Mouse (Mus musculus): ENCODE measurements around the gene Wipf3. TPM values are rescaled to one million over a fixed set of nuclear protein-coding genes. Genes with fewer than 3 reads are reported as not detected.

Gene Wipf3
- polyA plus RNA-seq, 1 experiment from 2014 or later = 0.55 TPM

- H3K4me2 ChIP-seq = no peak overlapping the region
- H3K36me3 ChIP-seq (ENCODE audit: control insufficient read depth, insufficient read depth, low read length) = no peaks in the 10 kb centered on the region
- H3K4me1 ChIP-seq (ENCODE audit: control insufficient read depth, insufficient read depth, low read length) = peaks cover 7% of the 10 kb centered on the region
- H3K27me3 ChIP-seq (ENCODE audit: control insufficient read depth, insufficient read depth, low read length) = no peaks in the 10 kb centered on the region; the same call in 1 of the 2 replicates
- H3K9ac ChIP-seq (ENCODE audit: low read length) = no peak overlapping the region
- WGBS = 86% methylated on average over 15 of the region's 15 CpGs
- no peak overlapping the region for H3K27ac ChIP-seq (ENCODE audit: low read depth, low read length)
- ATAC-seq (ENCODE audit: low FRiP score) (no peak), DNase-seq (ENCODE audit: low spot score, missing footprints) (no peak)
- H3K4me3 ChIP-seq (ENCODE audit: low read depth, low read length) = no peak overlapping the region
- no peaks in the 10 kb centered on the region for H3K9me3 ChIP-seq (ENCODE audit: control insufficient read depth, low read length)
These were observed 52.1 kb downstream of the Wipf3 start for GRCm38 (mm10) chr6:54481390-54482112.

DNA sequence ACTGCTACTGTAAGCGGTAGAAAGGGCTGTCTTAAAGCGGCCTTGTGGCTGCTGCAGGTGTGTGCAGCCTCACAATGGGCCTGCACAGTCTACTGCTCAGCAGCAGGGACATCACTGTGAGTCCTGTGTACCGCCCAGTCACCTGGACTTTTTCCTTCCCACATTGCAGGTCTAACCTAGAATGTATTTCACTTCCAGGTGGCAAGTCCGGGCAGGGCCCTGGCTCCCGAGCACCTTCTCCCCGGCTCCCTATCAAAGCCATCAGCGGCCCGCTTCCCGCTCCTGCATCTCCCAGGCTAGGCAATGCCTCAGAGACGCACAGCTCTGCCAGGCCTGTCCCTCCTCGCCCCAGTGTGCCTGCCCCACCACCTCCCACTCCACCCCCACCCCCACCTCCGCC lies 55.6 kb downstream of the Wipf3 start:
- no peaks in the 10 kb centered on the region for H3K9me3 ChIP-seq (ENCODE audit: control insufficient read depth, low read length)
- H3K4me1 ChIP-seq (ENCODE audit: control insufficient read depth, insufficient read depth, low read length) = peaks cover 7% of the 10 kb centered on the region
- H3K9ac ChIP-seq (ENCODE audit: low read length) = peak overlapping the region; percentile 30; the same call in 1 of the 2 replicates
- peak overlapping the region; percentile 32 for H3K4me3 ChIP-seq (ENCODE audit: low read depth, low read length)
- ATAC-seq (ENCODE audit: low FRiP score) (peak; percentile 65; the same call in 1 of the 2 replicates), DNase-seq (ENCODE audit: low spot score, missing footprints) (peak; percentile 87)
- H3K36me3 ChIP-seq (ENCODE audit: control insufficient read depth, insufficient read depth, low read length) = no peaks in the 10 kb centered on the region
- WGBS = 12% methylated on average over 12 of the region's 12 CpGs
- H3K27me3 ChIP-seq (ENCODE audit: control insufficient read depth, insufficient read depth, low read length) = no peaks in the 10 kb centered on the region; the same call in 1 of the 2 replicates
- no peak overlapping the region for H3K27ac ChIP-seq (ENCODE audit: low read depth, low read length)
- H3K4me2 ChIP-seq = peak overlapping the region; percentile 56

GRCm38 (mm10) chr6:54485435-54485901 lies 56.1 kb downstream of the Wipf3 start:
- peak; percentile 56 for ATAC-seq (ENCODE audit: low FRiP score)
- H3K36me3 ChIP-seq (ENCODE audit: control insufficient read depth, insufficient read depth, low read length) = no peaks in the 10 kb centered on the region
- H3K9me3 ChIP-seq (ENCODE audit: control insufficient read depth, low read length) = no peaks in the 10 kb centered on the region
- no peak overlapping the region for H3K27ac ChIP-seq (ENCODE audit: low read depth, low read length)
- H3K9ac ChIP-seq (ENCODE audit: low read length) = peak overlapping the region; percentile 30; the same call in 1 of the 2 replicates
- WGBS = 3% methylated on average over 24 of the region's 25 CpGs
- H3K27me3 ChIP-seq (ENCODE audit: control insufficient read depth, insufficient read depth, low read length) = no peaks in the 10 kb centered on the region; the same call in 1 of the 2 replicates
- no peak for DNase-seq (ENCODE audit: low spot score, missing footprints)
- peaks cover 7% of the 10 kb centered on the region for H3K4me1 ChIP-seq (ENCODE audit: control insufficient read depth, insufficient read depth, low read length)
- H3K4me3 ChIP-seq (ENCODE audit: low read depth, low read length) = peak overlapping the region; percentile 32
- H3K4me2 ChIP-seq = peak overlapping the region; percentile 56

- Histone ChIP-seq H3K9me3 (ENCODE audit: control insufficient read depth, low read length) (no peaks in the 10 kb centered on the region), H3K27ac (ENCODE audit: low read depth, low read length) (no peak overlapping the region), H3K4me1 (ENCODE audit: control insufficient read depth, insufficient read depth, low read length) (peaks cover 7% of the 10 kb centered on the region), H3K9ac (ENCODE audit: low read length) (0 out of 2 replicates have a peak overlapping the region, but pooled peaks have one; percentile 30), H3K27me3 (ENCODE audit: control insufficient read depth, insufficient read depth, low read length) (no peaks in the 10 kb centered on the region; the same call in 1 of the 2 replicates), H3K4me3 (ENCODE audit: low read depth, low read length) (no peak overlapping the region), H3K4me2 (peak overlapping the region; percentile 56), H3K36me3 (ENCODE audit: control insufficient read depth, insufficient read depth, low read length) (no peaks in the 10 kb centered on the region)
- ATAC-seq (ENCODE audit: low FRiP score) (peak; percentile 9; the same call in 1 of the 2 replicates), DNase-seq (ENCODE audit: low spot score, missing footprints) (no peak)
- 32% methylated on average over 6 of the region's 6 CpGs for WGBS
These were observed 56.7 kb downstream of the Wipf3 start for GRCm38 (mm10) chr6:54485973-54486569.

GRCm38 (mm10) chr6:54491074-54491473 lies 61.7 kb downstream of the Wipf3 start:
- Histone ChIP-seq H3K9ac (ENCODE audit: low read length) (no peak overlapping the region), H3K27ac (ENCODE audit: low read depth, low read length) (no peak overlapping the region), H3K36me3 (ENCODE audit: control insufficient read depth, insufficient read depth, low read length) (no peaks in the 10 kb centered on the region), H3K4me3 (ENCODE audit: low read depth, low read length) (no peak overlapping the region), H3K4me2 (no peak overlapping the region), H3K9me3 (ENCODE audit: control insufficient read depth, low read length) (no peaks in the 10 kb centered on the region), H3K27me3 (ENCODE audit: control insufficient read depth, insufficient read depth, low read length) (no peaks in the 10 kb centered on the region), H3K4me1 (ENCODE audit: control insufficient read depth, insufficient read depth, low read length) (peaks cover 15% of the 10 kb centered on the region)
- DNase-seq (ENCODE audit: low spot score, missing footprints) = no peak
- no peak for ATAC-seq (ENCODE audit: low FRiP score)
- WGBS = 67% methylated on average over 7 of the region's 7 CpGs

DNA sequence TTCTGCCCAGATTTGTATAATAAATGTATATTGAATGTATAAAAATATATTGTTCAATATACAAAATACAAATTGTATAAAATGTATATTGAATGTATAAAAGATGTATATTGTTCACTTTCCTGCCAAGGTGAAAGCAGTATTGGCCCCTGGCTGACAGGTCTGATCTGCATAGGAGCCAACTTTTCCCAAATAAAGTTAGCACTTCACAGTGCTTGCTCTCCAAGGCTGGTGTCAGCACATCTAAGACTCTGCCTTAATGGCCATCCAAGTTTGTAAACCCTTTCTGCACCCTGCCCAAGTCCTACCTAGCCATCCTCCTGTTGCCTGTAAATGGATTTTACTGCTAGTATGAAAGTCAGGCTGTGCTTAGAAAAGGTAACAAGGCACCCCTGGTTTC lies 64.7 kb downstream of the Wipf3 start:
- no peaks in the 10 kb centered on the region for H3K27me3 ChIP-seq (ENCODE audit: control insufficient read depth, insufficient read depth, low read length)
- H3K9me3 ChIP-seq (ENCODE audit: control insufficient read depth, low read length) = no peaks in the 10 kb centered on the region
- no peak overlapping the region for H3K4me2 ChIP-seq
- H3K27ac ChIP-seq (ENCODE audit: low read depth, low read length) = no peak overlapping the region
- H3K9ac ChIP-seq (ENCODE audit: low read length) = no peak overlapping the region
- no peaks in the 10 kb centered on the region for H3K36me3 ChIP-seq (ENCODE audit: control insufficient read depth, insufficient read depth, low read length)
- no peak overlapping the region for H3K4me3 ChIP-seq (ENCODE audit: low read depth, low read length)
- no peak for DNase-seq (ENCODE audit: low spot score, missing footprints)
- no peak for ATAC-seq (ENCODE audit: low FRiP score)
- peaks cover 15% of the 10 kb centered on the region for H3K4me1 ChIP-seq (ENCODE audit: control insufficient read depth, insufficient read depth, low read length)

DNA sequence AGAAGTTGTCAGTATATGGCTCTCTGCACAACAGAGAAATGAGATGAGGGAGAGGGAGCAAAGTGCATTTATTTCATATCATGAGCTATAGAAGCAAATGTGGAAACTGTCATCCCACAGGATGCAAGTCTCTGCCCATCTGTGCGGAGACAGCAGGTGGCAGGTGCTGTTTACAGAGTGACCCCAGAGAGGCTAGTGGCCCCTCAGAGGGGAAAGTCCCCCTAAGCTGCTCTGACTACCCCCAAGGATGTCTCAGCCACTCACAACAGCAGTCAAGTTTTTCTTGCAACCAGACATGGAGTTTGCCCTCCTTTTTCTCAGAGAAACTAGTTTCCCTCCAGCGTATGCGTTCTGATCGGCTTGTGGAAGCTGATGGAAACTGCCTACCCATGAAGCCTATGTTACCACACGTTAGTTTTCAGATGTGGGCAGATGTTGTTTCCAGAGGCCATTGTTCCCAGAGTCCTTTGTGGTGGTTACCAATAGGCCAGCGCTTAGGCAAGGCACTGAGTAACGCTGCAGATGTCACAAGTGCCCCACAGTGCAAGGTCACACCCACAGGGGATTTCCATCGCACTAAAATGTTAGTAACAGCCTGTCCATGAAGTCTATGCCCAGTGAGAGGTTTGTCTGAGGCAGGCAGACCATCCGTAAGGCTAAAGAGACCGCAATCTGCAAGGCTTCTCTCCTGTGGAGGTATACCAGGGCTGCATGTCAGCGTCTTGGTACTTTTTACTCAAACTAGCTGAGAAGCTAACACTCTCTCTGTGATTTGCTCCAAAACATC lies 65.4 kb downstream of the Wipf3 start:
- ATAC-seq (ENCODE audit: low FRiP score) = no peak
- no peaks in the 10 kb centered on the region for H3K36me3 ChIP-seq (ENCODE audit: control insufficient read depth, insufficient read depth, low read length)
- DNase-seq (ENCODE audit: low spot score, missing footprints) = no peak
- H3K9ac ChIP-seq (ENCODE audit: low read length) = no peak overlapping the region
- no peak overlapping the region for H3K4me3 ChIP-seq (ENCODE audit: low read depth, low read length)
- H3K4me2 ChIP-seq = no peak overlapping the region
- H3K27me3 ChIP-seq (ENCODE audit: control insufficient read depth, insufficient read depth, low read length) = no peaks in the 10 kb centered on the region
- no peak overlapping the region for H3K27ac ChIP-seq (ENCODE audit: low read depth, low read length)
- peaks cover 15% of the 10 kb centered on the region for H3K4me1 ChIP-seq (ENCODE audit: control insufficient read depth, insufficient read depth, low read length)
- 63% methylated on average over 11 of the region's 11 CpGs for WGBS
- H3K9me3 ChIP-seq (ENCODE audit: control insufficient read depth, low read length) = no peaks in the 10 kb centered on the region; the same call in 1 of the 2 replicates

- Histone ChIP-seq H3K9ac (ENCODE audit: low read length) (no peak overlapping the region), H3K4me2 (no peak overlapping the region), H3K36me3 (ENCODE audit: control insufficient read depth, insufficient read depth, low read length) (no peaks in the 10 kb centered on the region), H3K4me3 (ENCODE audit: low read depth, low read length) (no peak overlapping the region), H3K4me1 (ENCODE audit: control insufficient read depth, insufficient read depth, low read length) (peaks cover 15% of the 10 kb centered on the region), H3K9me3 (ENCODE audit: control insufficient read depth, low read length) (no peaks in the 10 kb centered on the region; the same call in 1 of the 2 replicates), H3K27ac (ENCODE audit: low read depth, low read length) (no peak overlapping the region), H3K27me3 (ENCODE audit: control insufficient read depth, insufficient read depth, low read length) (no peaks in the 10 kb centered on the region)
- no peak for ATAC-seq (ENCODE audit: low FRiP score)
- DNase-seq (ENCODE audit: low spot score, missing footprints) = no peak
- WGBS = 83% methylated on average over 7 of the region's 7 CpGs
These were observed 66.8 kb downstream of the Wipf3 start for GRCm38 (mm10) chr6:54496214-54496613.
